Mouse (Mus musculus) c-Kit-positive CD71-positive TER-119-positive erythroid progenitor cells, embryonic 14.5 days (primary cell): ENCODE measurements around the gene Cactin.

Experiments
- DNase-seq: peaks from one replicate; pipeline ENCODE4 v3.0.0-alpha.2; 2013; ENCODE audit warnings: low spot score

Cactin gene

DNA sequence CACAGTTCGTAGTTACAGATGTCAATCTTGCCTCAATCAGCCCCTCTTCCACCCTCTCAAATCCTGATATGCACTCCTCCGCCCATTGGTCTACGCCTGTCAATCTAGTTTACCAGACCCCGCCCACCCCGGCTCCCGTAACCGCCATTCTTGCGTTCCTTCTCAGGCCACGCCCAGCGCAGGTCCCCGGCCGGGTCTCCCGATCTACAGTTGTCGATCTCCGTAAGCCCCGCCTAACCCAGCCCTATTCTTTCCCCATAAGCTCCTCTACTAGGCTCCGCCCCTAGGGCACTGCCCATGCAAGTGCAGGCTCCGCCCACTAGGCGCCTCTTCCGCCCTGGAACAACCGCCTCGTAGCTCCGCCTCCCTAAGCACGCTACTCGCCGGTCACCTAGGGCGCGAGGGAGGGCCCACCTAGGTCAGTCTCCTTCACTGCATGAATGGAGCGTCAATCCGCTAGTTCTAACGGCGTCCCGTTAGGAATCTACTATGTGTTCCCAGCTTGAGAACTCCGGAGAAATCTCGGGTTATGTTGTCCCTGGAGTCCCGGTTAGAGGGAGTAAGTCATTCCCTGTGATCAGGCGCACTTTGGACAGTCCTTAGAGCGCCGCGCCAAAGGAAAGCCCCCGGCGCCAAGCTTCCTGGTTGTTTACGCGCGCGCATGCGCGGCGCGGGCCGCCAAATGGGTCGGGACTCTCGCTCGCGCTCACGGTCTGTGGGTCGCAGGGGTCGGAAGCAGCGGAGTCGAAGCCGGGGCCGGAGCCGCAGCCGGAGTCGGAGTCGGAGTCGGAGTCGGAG lies at the start of gene Cactin:
Gene Cactin (plus strand): TSS at position 554 of the 798 bp plus-strand sequence.
- peak; percentile 100 for DNase-seq

DNA sequence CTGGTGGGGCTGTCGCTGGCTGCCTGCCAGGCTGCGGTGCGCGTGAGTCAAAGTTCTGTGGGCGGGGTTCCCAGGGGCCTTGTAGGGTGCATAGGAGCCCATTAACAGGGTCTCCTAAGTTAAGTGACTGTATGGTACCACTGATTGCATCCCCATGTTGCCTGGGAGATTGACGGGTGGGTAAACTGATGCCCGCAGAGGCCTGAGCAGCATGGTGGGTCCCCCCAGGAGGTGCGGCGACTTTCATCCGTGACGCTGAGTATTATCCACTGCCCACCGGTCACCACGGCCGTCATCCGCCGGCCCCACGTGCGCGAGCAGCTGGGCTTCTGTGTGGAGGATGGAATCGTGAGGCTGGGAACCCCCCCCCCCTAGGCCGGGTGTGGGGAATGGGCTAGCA lies 48.5 kb upstream of the Cactin start:
- no peak for DNase-seq

DNA sequence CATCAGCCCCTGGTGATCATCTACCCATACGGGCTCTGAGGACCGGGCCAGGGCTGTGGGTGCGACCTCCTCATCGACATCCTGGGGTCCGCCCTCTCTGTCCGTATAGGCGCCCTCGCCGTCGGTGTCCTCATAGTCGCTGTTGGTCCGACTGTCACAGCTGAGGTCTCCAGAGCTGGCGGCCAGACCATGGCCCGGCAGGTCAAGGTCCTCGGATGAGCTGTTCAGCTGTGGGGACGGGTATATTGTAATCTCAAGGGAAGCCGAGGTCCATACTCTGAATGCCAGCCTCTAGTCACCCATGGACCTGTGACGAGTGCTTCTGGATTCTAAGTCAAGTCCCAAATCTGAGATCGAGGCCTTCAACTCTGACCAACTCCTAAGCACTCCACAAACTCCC lies 47.1 kb upstream of the Cactin start:
- DNase-seq, result no peak

DNA sequence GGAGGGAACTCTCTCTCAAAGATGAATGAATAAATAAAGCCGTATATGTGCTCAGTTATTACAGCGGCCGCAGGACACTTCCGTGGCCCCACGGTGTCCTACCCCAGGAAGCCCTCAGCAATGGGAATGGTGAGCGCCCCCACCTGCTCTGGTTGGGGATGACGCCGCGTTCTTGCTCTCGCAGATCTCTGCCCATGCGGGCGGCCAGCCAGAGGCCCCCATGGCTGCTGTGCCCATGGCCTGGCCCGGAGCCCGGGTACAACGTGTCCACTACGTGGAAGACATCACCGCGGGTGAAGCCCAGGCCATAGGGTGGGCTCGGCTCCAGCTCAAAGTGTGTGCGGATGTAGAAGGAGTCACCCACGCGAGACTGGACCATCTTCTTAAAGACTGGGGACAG lies 43.2 kb upstream of the Cactin start:
- DNase-seq, result no peak

DNA sequence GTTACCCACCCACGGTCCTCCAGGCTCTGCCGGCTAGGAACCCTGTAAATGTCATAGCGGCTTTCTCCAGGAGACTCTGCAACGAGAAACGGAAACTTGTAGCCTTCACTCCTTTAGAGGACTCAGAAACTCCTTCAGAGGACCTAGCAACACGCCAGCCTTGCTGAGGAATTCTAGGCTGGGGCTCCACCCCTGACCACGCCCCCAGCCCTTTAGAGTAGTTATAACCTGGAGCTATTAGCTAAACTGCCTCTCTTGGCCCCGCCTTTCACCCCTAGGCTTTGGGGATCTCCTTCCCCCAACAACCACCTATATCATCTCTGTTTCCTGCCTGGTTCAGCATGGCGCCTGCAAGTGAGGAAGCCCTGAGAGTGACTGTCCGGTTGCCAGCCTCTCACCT lies 41.4 kb upstream of the Cactin start:
- DNase-seq, result no peak

DNA sequence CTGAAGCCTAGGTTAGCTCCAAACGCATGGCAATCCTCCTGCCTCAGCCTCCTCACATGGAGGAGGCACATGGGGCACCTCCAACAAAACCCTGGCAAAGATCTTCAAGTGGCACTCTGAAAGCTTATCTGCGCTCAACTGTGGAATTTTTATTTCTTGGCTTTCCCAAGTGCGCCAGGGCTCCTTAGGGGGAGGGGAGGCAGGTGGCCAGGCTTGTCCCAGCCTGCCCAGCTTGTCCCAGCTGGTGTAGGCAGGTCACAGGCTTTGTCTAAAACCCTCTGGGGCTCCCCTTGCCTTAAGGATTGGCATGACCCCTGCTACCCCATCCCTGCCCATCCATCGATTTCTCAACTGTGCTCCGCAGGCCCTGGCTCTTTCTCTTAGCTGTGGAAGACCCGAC lies 36.7 kb upstream of the Cactin start:
- no peak for DNase-seq

DNA sequence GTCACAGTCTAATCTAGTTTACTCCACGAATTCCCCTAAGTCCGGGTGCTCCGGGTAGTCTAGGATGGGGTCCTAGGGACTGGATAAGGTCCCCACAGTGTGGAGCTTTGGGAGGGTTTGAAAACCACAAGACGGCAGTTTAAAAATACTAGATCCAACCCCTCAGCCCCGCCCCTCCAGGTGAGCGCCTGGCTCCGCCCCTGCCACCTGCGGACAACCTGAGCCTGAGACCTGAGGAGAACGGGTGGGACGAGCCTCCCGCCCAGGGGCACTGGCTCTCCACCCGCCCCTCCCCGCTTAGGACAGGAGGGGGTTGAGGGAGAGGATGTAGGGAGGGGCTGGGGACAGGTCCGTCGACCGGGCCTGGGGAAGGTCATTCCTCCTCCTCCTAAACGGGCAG lies 36.2 kb upstream of the Cactin start:
- no peak for DNase-seq

DNA sequence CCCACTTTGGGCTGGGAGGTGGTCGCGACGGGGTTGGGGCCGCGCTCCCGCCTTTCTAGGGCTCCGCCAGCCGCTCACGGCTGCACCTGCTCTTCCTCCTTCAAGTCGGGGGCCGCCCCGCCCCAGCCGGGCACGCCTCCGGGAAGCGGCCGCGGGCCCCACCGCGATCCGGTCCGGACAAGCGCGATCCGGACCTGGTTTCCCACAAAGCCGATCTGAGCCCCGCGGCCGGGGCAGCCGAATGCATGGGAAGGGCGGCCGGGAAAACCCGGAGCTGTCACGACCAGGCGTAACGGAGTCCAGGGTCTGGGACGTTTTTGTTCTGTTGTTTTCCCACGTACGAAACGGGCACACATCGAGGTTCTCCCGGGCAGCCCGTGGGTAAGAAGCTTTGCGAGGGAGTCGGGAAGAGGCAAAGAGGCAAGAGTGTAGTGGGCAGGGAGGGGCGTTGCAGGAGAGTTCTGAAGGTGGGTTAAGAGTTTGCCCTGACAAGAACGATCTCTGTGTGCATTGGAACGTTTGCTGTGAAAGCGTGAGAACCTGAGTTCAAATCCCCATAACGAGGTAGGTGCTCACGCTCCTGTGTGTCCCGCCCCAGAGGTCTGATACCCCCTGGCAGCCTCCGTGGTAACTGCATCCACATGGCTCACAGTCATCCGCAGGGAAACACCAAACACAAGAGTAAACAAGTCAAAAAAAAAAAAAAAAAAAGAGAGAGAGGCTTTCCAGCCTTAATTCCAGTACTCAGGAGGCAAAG lies 35.0 kb upstream of the Cactin start:
- DNase-seq, result peak; percentile 84

DNA sequence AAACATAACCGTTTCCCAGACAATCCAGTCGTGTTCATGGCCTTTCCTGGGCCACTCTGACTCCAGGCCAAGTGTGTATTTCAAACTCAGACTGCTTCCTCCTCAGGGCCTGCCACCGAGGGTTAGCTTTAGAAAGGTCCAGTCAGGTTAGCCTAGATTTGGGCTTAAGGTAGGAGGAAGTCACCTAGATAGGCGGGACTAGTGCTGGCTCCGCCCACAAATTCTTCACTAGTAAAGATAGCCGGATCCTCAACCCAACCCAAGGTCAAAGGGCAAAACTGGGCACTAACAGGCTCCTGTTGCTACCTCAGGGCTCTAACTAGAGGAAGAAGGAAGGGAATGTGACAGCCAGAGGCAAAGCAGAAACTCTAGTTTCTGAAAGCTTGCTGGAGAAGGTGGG lies 34.3 kb upstream of the Cactin start:
- no peak for DNase-seq

DNA sequence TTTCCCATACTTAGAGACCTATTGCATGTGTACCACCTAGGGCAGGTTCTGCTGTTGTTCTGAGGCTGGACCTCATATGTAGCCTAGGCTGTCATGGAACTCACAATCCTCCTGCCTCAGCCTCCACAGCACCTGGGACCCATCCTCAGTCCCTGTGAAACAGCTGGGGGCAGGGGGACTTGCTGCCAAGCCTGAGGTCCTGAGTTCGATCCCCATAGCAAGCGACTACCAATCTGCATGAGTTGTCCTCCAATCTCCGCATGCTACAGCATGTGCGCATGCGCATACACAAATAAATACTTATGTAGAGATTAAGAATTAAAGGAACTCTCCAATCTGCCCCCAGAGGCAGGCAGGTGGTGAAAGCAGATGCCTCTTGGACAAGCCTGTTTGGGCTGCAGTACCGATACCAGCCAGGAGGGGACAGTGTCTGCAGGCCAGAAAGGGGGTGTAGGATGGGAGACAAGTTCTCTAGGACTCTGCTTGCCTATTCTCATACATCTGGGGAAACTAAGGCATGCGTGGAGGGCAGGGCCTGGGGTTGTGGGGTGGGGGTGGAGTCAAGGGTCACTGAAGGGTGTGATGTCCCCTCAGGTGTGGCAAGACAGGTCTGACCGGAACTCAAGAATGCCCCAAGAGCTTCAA lies 33.3 kb upstream of the Cactin start:
- DNase-seq, result peak; percentile 70

DNA sequence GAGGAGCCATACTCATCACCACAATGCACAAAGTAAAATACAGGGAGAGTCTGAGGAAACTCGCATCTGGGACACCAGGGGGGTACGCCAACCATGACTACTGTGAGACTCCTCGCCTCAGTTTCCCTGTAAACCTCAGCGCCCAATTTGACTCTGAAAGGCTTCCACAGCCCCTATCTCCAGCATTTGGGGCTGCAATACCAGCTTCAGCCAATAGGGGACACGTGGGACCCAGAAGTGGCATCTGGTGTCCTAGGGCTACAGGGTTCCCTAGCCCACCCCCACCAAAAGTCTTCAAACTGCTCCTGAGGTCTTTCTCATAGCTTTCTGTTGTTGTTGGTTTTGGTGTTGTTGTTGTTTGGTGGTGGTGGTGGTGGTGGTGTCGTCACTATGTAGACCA lies 32.3 kb upstream of the Cactin start:
- no peak for DNase-seq

DNA sequence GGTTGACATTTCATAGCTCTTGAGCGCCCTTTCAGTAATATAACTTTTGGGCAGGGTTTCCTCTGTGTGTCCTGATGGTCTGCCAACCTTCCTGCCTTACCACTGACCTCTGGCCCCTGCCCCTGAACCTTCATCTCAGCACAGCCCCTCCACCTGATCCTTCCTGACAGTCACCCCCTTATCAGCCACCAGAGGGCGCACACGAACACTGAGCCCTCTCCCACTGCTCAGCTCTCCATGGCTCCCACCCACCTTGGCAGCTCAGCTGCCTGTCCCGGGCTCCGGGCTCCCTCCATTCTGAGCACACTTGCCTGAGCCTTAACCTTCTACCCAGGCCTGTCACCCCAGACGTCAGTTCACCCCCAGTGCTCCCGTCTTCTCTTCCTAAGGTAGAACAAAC lies 31.6 kb upstream of the Cactin start:
- peak; percentile 66 for DNase-seq

DNA sequence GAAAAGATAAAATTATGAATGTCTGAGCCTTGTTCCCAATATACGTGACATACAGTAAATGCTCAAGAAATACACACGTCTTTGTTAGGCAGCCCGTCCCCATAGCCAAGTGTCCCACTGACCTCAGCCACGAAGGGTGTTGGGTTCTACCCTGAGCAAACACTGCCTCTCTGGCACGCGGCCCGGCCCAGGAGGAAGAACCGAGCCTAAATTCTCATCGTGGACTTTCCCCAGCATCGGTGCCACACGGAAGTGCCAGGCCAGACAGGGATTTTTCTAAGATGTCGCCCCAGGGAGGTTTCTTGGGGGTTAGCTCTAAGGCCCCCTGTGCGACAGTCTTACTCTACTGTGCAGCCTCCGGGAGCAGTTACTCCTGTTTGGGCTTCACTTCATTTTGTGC lies 31.1 kb upstream of the Cactin start:
- no peak for DNase-seq

DNA sequence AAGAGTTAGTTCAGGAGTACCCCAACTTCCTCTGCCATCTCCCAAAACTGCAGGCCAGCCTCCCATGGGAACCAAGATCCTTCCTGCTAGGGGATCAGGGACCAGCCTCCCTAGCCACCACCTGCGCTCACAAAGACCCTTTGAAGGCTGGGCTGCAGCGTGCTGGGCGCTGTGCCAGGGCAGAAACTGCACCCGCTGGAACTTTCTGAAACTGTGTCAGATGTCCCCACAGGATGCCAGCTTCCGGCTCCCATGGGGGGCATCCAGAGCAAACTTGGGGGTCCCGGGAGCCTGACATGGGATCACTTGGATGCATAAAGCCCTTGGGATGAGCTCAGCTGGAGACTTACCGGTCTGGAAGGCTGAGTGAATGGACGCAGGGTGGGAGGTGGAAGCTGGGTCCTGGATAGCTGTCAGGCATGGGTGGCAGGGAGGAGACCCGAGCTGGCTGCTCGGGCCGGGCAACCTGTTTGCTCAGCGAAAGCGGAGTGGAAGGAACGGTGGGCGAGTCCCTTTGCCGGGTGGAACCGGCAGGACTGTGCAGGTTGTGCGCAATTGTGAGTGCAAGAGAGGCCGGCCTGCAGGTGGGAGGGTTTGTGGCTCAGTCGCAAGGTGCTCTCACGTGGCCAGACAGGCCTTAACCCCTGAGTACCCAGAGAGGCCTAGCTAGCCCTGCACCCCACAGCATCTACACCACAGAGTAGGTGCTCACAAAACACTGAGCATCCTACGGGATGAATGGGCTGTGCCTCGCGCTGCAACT lies 30.0 kb upstream of the Cactin start:
- DNase-seq, result no peak

DNA sequence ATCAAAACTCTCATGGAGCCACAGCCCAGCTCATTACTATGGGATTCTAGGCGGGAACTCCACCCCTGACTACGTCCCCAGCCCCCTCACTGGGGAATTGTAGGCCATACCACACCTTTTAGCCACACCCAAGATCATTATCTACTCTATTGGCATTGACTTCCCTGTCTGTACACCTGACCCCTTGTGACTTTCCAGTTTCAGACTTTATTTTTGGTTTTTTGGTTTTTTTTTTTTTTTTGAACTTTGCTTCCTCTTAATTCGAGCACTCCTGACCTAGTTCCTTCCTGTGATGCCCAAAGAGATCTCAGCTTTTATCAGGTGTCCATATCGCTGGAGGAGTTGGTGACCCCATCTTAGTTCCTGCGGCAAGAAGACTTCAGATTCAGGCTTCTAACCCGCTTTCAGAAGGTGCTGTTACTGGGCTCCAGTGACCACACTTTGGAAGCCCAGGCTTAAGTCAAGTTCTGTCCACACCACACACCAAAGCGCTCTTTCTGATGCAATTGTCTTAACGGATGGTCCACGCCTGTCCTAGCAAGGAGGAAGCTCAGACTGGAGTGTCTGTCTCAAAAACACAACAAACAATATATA lies 29.3 kb upstream of the Cactin start, which contains the start of gene Tjp3:
Gene Tjp3 (minus strand): TSS at position 71 of the 594 bp plus-strand sequence.
- no peak for DNase-seq

DNA sequence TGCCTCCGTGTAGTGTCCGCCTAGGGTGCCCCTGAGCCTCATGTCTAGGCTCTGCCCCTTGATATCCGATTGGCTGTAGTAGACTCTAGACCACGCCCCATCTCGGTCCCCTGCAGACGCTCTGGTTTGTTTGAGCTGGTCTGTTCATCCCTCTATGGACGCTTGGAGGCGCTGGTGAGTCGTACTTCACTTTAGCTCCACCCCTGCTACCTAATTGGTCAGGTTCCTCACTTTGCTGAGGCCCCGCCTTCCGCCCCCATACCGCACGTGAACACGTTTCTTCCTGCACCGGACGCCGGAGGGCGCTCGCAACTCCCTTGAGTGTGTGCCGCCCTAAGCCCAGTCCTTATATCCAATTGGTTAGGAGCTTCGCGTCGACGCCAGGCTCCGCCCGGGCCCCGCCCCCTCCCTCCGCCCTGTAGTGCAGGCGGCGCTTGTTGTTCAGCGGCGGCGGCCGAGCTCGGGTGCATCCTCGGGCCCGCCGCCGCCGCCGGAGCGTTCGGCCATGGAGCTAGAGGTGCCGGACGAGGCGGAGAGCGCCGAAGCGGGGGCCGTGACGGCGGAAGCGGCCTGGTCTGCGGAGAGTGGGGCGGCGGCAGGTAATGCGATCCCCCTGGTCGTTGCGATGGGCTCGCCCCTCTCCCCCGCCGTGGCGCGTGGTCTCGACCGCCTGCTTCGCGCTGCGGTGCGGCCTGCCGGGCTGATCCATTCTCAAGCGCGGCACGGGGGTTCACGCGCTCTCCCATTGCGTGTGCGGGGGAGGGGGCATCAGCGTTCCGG lies 28.2 kb upstream of the Cactin start, which contains the start of gene Pip5k1c:
Gene Pip5k1c (plus strand): TSS at position 410 of the 780 bp plus-strand sequence.
- DNase-seq, result peak; percentile 100

DNA sequence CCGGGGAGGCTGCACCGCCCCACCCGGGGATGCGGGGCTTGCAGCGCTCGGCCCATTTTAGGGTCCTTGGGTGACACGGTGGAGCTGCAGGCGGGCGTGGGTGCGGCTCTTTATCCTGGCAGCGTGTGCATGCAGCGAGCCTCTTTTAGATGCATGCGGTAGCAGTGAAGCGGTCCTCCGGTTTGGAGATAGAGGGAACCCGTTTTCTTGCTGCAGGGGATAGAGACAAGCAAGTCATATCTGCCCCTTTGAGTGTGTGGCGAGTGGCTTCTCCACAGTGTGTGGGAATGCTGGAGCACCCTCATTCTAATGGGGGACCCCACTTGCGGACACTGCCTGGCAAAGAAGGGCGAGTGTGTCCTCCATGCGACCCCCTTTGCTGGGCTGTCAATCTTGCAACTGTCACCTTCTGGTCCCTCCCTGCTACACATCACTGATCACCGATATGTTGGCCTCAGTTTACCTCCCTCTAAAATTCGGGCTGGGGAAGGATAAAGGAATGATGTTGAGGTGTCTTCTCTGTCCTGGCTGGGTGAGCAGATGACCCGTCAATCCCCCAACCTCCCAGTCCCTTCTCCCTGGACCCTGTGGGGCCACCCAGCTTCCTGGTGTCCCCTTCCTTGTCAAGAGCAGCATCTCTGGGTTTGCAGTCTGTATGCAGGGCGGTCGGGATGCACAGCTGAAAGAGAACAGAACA lies 27.4 kb upstream of the Cactin start:
- no peak for DNase-seq

DNA sequence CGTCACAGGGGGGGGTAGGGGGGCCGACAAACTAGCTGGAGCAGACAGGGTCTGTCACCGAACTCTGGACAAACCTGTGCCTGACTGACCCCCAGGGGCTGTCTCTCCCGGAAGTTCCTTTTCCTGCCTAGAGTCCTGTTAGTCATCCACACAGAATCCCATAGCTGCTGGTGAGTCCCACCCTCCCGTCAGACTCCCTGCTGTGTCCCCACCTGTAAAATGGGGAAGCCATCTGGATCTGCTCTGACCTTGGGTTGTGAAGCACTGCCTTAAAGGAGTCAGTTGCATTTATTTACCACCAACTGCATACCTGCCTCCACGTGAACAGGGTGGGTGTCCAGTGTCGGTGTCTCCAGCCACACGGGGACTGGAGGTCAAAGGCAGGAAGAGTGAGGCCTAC lies 26.5 kb upstream of the Cactin start:
- no peak for DNase-seq

DNA sequence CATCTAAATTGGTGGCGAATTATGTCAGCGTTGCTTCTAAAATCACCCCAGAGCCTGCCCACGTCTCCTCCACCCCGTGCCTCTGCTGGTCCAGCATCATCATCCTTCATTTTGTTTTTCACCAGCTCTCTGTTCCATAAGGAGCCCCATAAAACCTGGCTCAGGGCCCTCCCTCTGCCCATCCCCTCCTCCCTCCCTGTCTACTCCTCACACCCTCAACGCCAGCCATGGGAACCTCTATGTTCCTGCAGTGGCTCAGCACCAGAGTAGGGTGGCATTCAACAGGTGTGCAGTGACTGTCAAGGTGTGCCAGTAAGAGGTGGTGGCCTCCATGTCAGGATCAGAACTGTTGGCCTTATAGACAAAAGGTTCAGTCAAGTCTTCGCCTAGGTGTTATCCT lies 25.7 kb upstream of the Cactin start:
- no peak for DNase-seq

DNA sequence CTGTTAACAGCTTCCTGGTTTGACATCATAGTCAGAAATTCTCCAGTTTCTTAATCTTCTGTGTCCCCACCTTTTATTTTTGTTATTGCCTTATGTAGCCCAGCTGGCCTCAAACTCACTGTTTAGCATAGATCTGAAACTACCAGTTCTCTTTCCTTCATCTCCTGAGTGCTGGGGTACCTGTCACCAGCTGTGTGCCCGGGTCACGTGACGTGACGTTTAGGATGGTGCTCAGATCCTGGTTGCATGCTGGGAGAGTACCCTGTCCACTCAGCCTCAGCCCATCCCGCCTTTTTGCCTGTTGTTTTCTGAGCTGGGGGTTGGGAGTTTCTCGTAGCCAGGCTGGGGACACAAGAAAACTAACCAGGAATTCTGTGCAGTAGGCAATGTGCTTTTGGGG lies 23.7 kb upstream of the Cactin start:
- DNase-seq, result no peak
